Mouse (Mus musculus): ENCODE data around the gene Trim44.

DNA sequence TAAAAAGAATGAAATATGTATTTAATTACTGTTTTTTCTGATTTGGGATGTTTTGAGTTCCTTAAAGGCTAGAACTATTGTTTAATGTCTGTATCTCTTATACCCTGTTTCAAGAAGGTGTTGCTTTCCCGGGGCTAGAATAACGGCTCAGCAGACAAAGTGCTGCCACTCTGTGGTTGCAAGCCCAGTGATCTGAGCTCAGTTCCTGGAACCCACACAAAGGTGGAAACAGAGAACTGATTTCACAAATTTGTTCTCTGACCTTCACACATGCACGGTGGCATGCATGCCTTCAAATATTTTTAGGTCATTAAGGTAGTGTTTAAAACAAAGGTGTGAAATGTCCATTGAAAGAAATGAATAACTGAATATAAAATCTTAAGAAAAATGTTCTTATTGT is 25.1 kb downstream of the Trim44 start:
- no peak for TF ChIP-seq NELFE (IDR thresholded peaks at IDR 0.05; ENCODE audit: low read depth, low read length)
- TF ChIP-seq ZKSCAN1 (IDR thresholded peaks at IDR 0.05; ENCODE audit: low read depth, low read length) = no peak
- TF ChIP-seq CTCF (IDR thresholded peaks at IDR 0.05 in 2 of 3, conservative IDR thresholded peaks at IDR 0.05 in 1 of 3; ENCODE audit: control insufficient read depth in 1 of 3, insufficient read depth in 1 of 3, low read depth in 2 of 3, low read length in 3 of 3, poor library complexity in 1 of 3, severe bottlenecking in 1 of 3) = no peak
- no peak for TF ChIP-seq POLR2A (IDR thresholded peaks at IDR 0.05; ENCODE audit: control insufficient read depth in 1 of 2, insufficient read depth in 1 of 2, low read depth in 1 of 2, low read length in 2 of 2, poor library complexity in 1 of 2)
- no peak for TF ChIP-seq MAFK (IDR thresholded peaks at IDR 0.05; ENCODE audit: borderline replicate concordance, low read depth, low read length)
- TF ChIP-seq EP300 (IDR thresholded peaks at IDR 0.05; ENCODE audit: low read depth in 1 of 2, low read length in 2 of 2) = no peak
- TF ChIP-seq MAZ (IDR thresholded peaks at IDR 0.05; ENCODE audit: low read depth, low read length) = no peak
